ENCODE assay signal across 9 mouse cellular contexts in the genomic region with DNA sequence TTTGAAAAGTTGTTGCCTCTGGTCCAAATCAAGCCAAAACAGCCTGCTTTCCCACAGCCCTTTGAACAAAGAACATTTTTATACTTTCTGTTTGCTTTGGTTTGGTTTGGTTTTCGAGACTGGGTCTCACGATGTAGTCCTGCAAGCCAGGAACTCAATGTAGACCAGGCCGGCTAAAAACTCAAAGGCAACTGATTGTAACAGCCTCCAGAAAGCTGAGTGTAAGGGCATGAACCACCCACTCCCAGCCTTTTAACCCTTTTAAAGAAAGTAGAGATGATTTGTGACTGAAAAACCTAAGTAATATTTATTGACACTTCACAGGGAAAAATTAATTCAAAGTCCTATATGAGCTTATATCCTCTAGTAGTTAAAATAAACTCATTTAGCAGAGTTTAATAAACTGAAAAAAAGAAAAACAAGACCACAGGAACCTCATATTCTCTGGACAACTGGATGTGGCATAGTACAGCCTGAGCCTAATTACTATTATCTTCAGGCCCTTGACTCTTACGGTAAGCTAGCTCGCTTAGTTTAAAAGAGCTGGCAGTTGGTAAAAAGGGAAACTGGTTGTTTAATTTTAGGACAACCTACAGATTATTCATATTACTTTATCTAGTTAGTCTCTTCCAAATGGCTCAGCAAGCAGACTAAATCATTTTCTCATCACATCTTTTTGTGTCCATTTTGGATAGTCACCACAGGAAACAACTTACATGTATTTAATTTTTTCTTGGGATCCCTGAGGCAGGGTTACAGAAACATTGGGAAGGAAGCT. TPM values are rescaled to one million over a fixed set of nuclear protein-coding genes. Genes with fewer than 3 reads are reported as not detected.
DNase-seq lines count a peak whose midpoint lies in the region; ATAC-seq and TF ChIP-seq lines count a peak whose summit lies in the region.
"Had no signal": no experiment of that assay in that cellular context is flagged by ENCODE, and none has a peak within 500 bp of the region (broad histone marks: within the 10 kb centered on the region; RNA-seq: fewer than 3 reads in every experiment).

No protein-coding gene starts in this region.

- H3K27ac ChIP-seq in intestine, embryonic 14.5 days (ENCODE audit: low read depth) = no peak overlapping the region
- H3K27ac ChIP-seq in intestine, postnatal 0 days (ENCODE audit: low read depth, low read length) = no peak overlapping the region
- peak overlapping the region; percentile 69 for H3K27ac ChIP-seq in heart, postnatal 0 days (ENCODE audit: low read depth)
- peak overlapping the region; percentile 11; the same call in 1 of the 2 replicates for H3K27ac ChIP-seq in stomach, embryonic 16.5 days (ENCODE audit: low read length)

- H3K4me3 ChIP-seq in intestine, embryonic 14.5 days (ENCODE audit: low read depth, low read length) = no peak overlapping the region
- H3K4me3 ChIP-seq in intestine, postnatal 0 days (ENCODE audit: low read depth, low read length) = no peak overlapping the region
- peak overlapping the region; percentile 70; the same call in 1 of the 2 replicates for H3K4me3 ChIP-seq in heart, postnatal 0 days (ENCODE audit: low read depth, low read length)
- H3K4me3 ChIP-seq in stomach, embryonic 16.5 days (replicated peaks; ENCODE audit: low read length) = peak overlapping the region; percentile 28; the same call in 1 of the 2 replicates

- ATAC-seq in intestine, embryonic 14.5 days (replicated peaks; ENCODE audit: low FRiP score, low TSS enrichment, low read depth) = no peak
- ATAC-seq in intestine, postnatal 0 days = no peak
- ATAC-seq in heart, postnatal 0 days (ENCODE audit: insufficient read depth, low read depth) = no peak
- no peak for ATAC-seq in stomach, embryonic 16.5 days (ENCODE audit: insufficient read depth, low FRiP score)
- ATAC-seq in monocyte, adult 5-6 weeks (replicated peaks; ENCODE audit: insufficient number of reproducible peaks, low FRiP score, low TSS enrichment, poor library complexity, severe bottlenecking) = no peak
- ATAC-seq: activated CD4-positive, CD25-positive, alpha-beta regulatory T cell, adult 4 months had no signal

- TF ChIP-seq CTCF in intestine, postnatal 0 days (IDR thresholded peaks at IDR 0.05; ENCODE audit: low read depth) = no peak
- TF ChIP-seq CTCF in heart, postnatal 0 days (IDR thresholded peaks at IDR 0.05; ENCODE audit: low read depth) = no peak

- TF ChIP-seq EP300 in heart, postnatal 0 days (IDR thresholded peaks at IDR 0.05; ENCODE audit: low read depth) = no peak

- peaks cover 7% of the 10 kb centered on the region; the same call in 1 of the 2 replicates for H3K4me1 ChIP-seq in intestine, embryonic 14.5 days (replicated peaks; ENCODE audit: control insufficient read depth, insufficient read depth, low read length)
- peaks cover 4% of the 10 kb centered on the region; the same call in 1 of the 2 replicates for H3K4me1 ChIP-seq in intestine, postnatal 0 days (replicated peaks; ENCODE audit: control insufficient read depth, insufficient read depth, low read length)
- peaks cover 19% of the 10 kb centered on the region; the same call in 1 of the 2 replicates for H3K4me1 ChIP-seq in heart, postnatal 0 days (ENCODE audit: control insufficient read depth, insufficient read depth)
- peaks cover 16% of the 10 kb centered on the region; the same call in 1 of the 2 replicates for H3K4me1 ChIP-seq in stomach, embryonic 16.5 days (ENCODE audit: control insufficient read depth, insufficient read depth, low read length)

- H3K4me2 ChIP-seq in intestine, embryonic 14.5 days (ENCODE audit: low read length) = peak overlapping the region; percentile 64
- H3K4me2 ChIP-seq in intestine, postnatal 0 days (replicated peaks; ENCODE audit: low read depth) = no peak overlapping the region
- H3K4me2 ChIP-seq in heart, postnatal 0 days (ENCODE audit: low read depth, low read length) = peak overlapping the region; percentile 63; the same call in 1 of the 2 replicates
- H3K4me2 ChIP-seq in stomach, embryonic 16.5 days (ENCODE audit: low read depth, low read length) = peak overlapping the region; percentile 61

- H3K9me3 ChIP-seq in intestine, embryonic 14.5 days (ENCODE audit: control insufficient read depth, low read length) = no peaks in the 10 kb centered on the region
- H3K9me3 ChIP-seq in intestine, postnatal 0 days (ENCODE audit: control insufficient read depth) = no peaks in the 10 kb centered on the region
- H3K9me3 ChIP-seq in heart, postnatal 0 days (replicated peaks; ENCODE audit: control insufficient read depth, low read length) = no peaks in the 10 kb centered on the region
- no peaks in the 10 kb centered on the region for H3K9me3 ChIP-seq in stomach, embryonic 16.5 days (replicated peaks; ENCODE audit: control insufficient read depth, low read length)

- H3K27me3 ChIP-seq in intestine, embryonic 14.5 days (replicated peaks; ENCODE audit: control insufficient read depth, insufficient read depth, low read length) = no peaks in the 10 kb centered on the region
- no peaks in the 10 kb centered on the region for H3K27me3 ChIP-seq in intestine, postnatal 0 days (replicated peaks; ENCODE audit: control insufficient read depth, insufficient read depth, low read length)
- no peaks in the 10 kb centered on the region for H3K27me3 ChIP-seq in heart, postnatal 0 days (ENCODE audit: control insufficient read depth, insufficient read depth, low read length)
- no peaks in the 10 kb centered on the region for H3K27me3 ChIP-seq in stomach, embryonic 16.5 days (ENCODE audit: control insufficient read depth, insufficient read depth, low read length)

- intact Hi-C loops in left cerebral cortex, postnatal 25 days (cut with DNase I) = no loop called here

- no peaks in the 10 kb centered on the region for H3K36me3 ChIP-seq in intestine, embryonic 14.5 days (ENCODE audit: control insufficient read depth, insufficient read depth, low read length)
- no peaks in the 10 kb centered on the region for H3K36me3 ChIP-seq in intestine, postnatal 0 days (ENCODE audit: control insufficient read depth, insufficient read depth)
- no peaks in the 10 kb centered on the region for H3K36me3 ChIP-seq in heart, postnatal 0 days (replicated peaks; ENCODE audit: control insufficient read depth, insufficient read depth, low read length)
- no peaks in the 10 kb centered on the region for H3K36me3 ChIP-seq in stomach, embryonic 16.5 days (ENCODE audit: control insufficient read depth, insufficient read depth, low read length)

- H3K9ac ChIP-seq in intestine, embryonic 14.5 days (ENCODE audit: low read length) = no peak overlapping the region
- H3K9ac ChIP-seq in intestine, postnatal 0 days (ENCODE audit: low read depth, low read length) = no peak overlapping the region
- H3K9ac ChIP-seq in heart, postnatal 0 days (replicated peaks; ENCODE audit: low read depth, low read length) = no peak overlapping the region
- H3K9ac ChIP-seq in stomach, embryonic 16.5 days (ENCODE audit: low read length) = peak overlapping the region; percentile 32; the same call in 1 of the 2 replicates

- no peak for DNase-seq in intestine, embryonic 14.5 days (ENCODE audit: low spot score)
- peak; percentile 7 for DNase-seq in thymus, postnatal 25 days
- DNase-seq in thymus, postnatal 14 days = no peak
- no peak for DNase-seq in heart, postnatal 0 days (ENCODE audit: low spot score)
- no peak for DNase-seq in left cerebral cortex, postnatal 25 days (ENCODE audit: low spot score in 2 of 2)

- WGBS in intestine, embryonic 14.5 days = 72% methylated on average over 5 of the region's 5 CpGs
- 63% methylated on average over 5 of the region's 5 CpGs for WGBS in intestine, postnatal 0 days
- 52% methylated on average over 5 of the region's 5 CpGs for whole genome bisulfite sequencing in heart, postnatal 0 days
- 56% methylated on average over 5 of the region's 5 CpGs for WGBS in stomach, embryonic 16.5 days

RNA-seq across cellular contexts. Expression of gene Bard1, which starts 2.2 kb away (rescaled TPM):
- polyA plus RNA-seq in intestine, embryonic 14.5 days (2014; fragmentation: Nextera tagmentation; extraction: Ambion mirVana) = 2.5 and 2.8 TPM in 2 replicates
- polyA plus RNA-seq in intestine, postnatal 0 days (2015; fragmentation: Nextera tagmentation; extraction: Ambion mirVana) = 0.51 and 0.65 TPM in 2 replicates
- 5.3 and 5.6 TPM in 2 replicates for total RNA-seq in heart, postnatal 0 days (2014; rRNA removed; ENCODE audit: low replicate concordance)
- polyA plus RNA-seq in heart, postnatal 0 days (2015; fragmentation: Nextera tagmentation; extraction: Ambion mirVana) = 0.66 and 0.81 TPM in 2 replicates
- polyA plus RNA-seq in stomach, embryonic 16.5 days (2015; fragmentation: Nextera tagmentation; extraction: Ambion mirVana) = 1.3 and 1.4 TPM in 2 replicates
- total RNA-seq in monocyte, adult 5-6 weeks (2017) = 2.5 to 3.5 TPM (median 2.6 TPM) in 3 replicates
- total RNA-seq in left cerebral cortex, postnatal 25 days (2021) = under 1 TPM; 0.46 TPM

Comparison
In these comparisons a context has a peak if more than half of its experiments do, and no peak if none do; other contexts are left out.
1. H3K27ac ChIP-seq: peak in heart, postnatal 0 days (single experiment) and stomach, embryonic 16.5 days (single experiment); none in intestine, embryonic 14.5 days (single experiment) and intestine, postnatal 0 days (single experiment).
2. H3K4me3 ChIP-seq: peak in heart, postnatal 0 days (single experiment) and stomach, embryonic 16.5 days (single experiment); none in intestine, embryonic 14.5 days (single experiment) and intestine, postnatal 0 days (single experiment).